Mouse (Mus musculus): ENCODE data around the gene Phactr2.

DNA sequence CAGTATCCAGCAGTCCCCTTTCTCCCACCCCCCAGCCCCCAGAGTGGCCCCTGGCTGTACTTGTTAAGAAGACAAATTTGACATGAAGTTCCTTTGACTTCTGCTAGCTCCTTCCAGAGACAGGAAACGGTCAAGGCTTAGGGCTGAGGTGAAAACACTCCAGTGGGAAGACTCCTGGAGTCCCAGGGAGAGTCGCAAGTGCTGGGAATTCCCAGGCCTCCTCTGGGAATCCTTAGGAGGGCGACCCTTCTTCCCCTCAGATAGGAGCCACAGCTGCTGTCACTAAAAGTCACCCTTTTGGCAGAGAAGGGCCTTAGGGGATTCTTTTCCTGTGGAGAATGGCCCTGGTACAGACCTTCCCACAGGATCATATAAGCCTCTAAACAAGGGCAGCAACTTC is 230.0 kb downstream of the Phactr2 start:
- no peak for TF ChIP-seq CTCF (IDR thresholded peaks at IDR 0.05)
- TF ChIP-seq EP300 (IDR thresholded peaks at IDR 0.05) = no peak

Measured in lung, postnatal 0 days (tissue).